ENCODE assay signal across 18 mouse cellular contexts in the genomic region with DNA sequence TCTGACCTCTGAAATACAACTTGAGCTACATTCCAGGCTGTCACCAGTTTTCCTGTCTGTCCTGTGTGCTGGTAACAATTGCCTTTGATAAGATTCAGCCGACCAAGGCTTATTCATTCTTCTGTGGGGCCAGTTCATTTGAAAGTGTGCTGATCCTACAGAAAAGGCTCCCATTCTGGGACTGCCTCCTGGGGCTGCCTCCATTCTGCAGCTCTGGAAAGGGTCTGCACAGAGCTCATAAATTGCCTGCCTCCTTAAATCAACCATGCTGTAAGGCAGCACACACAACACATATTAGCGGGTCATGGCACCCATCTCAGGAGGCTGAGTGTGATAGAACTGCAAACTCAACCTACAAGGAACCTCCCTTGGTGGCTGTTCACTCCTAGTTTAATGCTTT.
DNase-seq lines count a peak whose midpoint lies in the region; ATAC-seq and TF ChIP-seq lines count a peak whose summit lies in the region.
"Had no signal": no experiment of that assay in that cellular context is flagged by ENCODE, and none has a peak within 500 bp of the region (broad histone marks: within the 10 kb centered on the region; RNA-seq: fewer than 3 reads in every experiment).

No protein-coding gene starts in this region.

- no peak overlapping the region for H3K27ac ChIP-seq in heart, postnatal 0 days (ENCODE audit: low read depth)
- no peak overlapping the region for H3K27ac ChIP-seq in midbrain, embryonic 11.5 days (ENCODE audit: low read depth, low read length)
- no peak overlapping the region for H3K27ac ChIP-seq in midbrain, embryonic 16.5 days (ENCODE audit: low read length)
- H3K27ac ChIP-seq: heart, embryonic 13.5 days; limb, embryonic 13.5 days; liver, embryonic 14.5 days had no signal

- H3K9ac ChIP-seq in heart, postnatal 0 days (replicated peaks; ENCODE audit: low read depth, low read length) = no peak overlapping the region
- H3K9ac ChIP-seq in midbrain, embryonic 11.5 days (ENCODE audit: low read length) = no peak overlapping the region
- no peak overlapping the region for H3K9ac ChIP-seq in midbrain, embryonic 16.5 days (ENCODE audit: low read depth, low read length)
- H3K9ac ChIP-seq: heart, embryonic 13.5 days; limb, embryonic 13.5 days; liver, embryonic 14.5 days had no signal

- H3K4me2 ChIP-seq in heart, postnatal 0 days (ENCODE audit: low read depth, low read length) = no peak overlapping the region
- H3K4me2 ChIP-seq in midbrain, embryonic 11.5 days = no peak overlapping the region
- no peak overlapping the region for H3K4me2 ChIP-seq in midbrain, embryonic 16.5 days (ENCODE audit: low read length)
- H3K4me2 ChIP-seq: heart, embryonic 13.5 days; limb, embryonic 13.5 days had no signal

- 28% methylated on average over 2 of the region's 2 CpGs for WGBS in heart, postnatal 0 days
- 23% methylated on average over 2 of the region's 2 CpGs for WGBS in midbrain, embryonic 11.5 days
- 6% methylated on average over 2 of the region's 2 CpGs for WGBS in midbrain, embryonic 16.5 days

- H3K27me3 ChIP-seq in heart, postnatal 0 days (ENCODE audit: control insufficient read depth, insufficient read depth, low read length) = no peaks in the 10 kb centered on the region
- no peaks in the 10 kb centered on the region for H3K27me3 ChIP-seq in midbrain, embryonic 11.5 days (ENCODE audit: control insufficient read depth, insufficient read depth, low read length)
- H3K27me3 ChIP-seq in midbrain, embryonic 16.5 days (ENCODE audit: control insufficient read depth, insufficient read depth, low read depth, low read length) = no peaks in the 10 kb centered on the region
- H3K27me3 ChIP-seq: heart, embryonic 13.5 days; limb, embryonic 13.5 days had no signal

- H3K4me3 ChIP-seq in heart, postnatal 0 days (ENCODE audit: low read depth, low read length) = no peak overlapping the region
- no peak overlapping the region for H3K4me3 ChIP-seq in midbrain, embryonic 11.5 days (ENCODE audit: low read depth, low read length)
- H3K4me3 ChIP-seq in midbrain, embryonic 16.5 days (ENCODE audit: low read depth, low read length) = no peak overlapping the region
- H3K4me3 ChIP-seq: heart, embryonic 13.5 days; limb, embryonic 13.5 days; myocyte had no signal

- no peak for TF ChIP-seq EP300 in heart, postnatal 0 days (IDR thresholded peaks at IDR 0.05; ENCODE audit: low read depth)

- no peaks in the 10 kb centered on the region for H3K4me1 ChIP-seq in heart, postnatal 0 days (ENCODE audit: control insufficient read depth, insufficient read depth)
- H3K4me1 ChIP-seq in midbrain, embryonic 11.5 days (ENCODE audit: control insufficient read depth, insufficient read depth, low read length) = peaks cover 7% of the 10 kb centered on the region
- no peaks in the 10 kb centered on the region for H3K4me1 ChIP-seq in midbrain, embryonic 16.5 days (ENCODE audit: control insufficient read depth, insufficient read depth, low read length)
- H3K4me1 ChIP-seq: limb, embryonic 13.5 days had no signal

- no peak for TF ChIP-seq CTCF in heart, postnatal 0 days (IDR thresholded peaks at IDR 0.05; ENCODE audit: low read depth)

- no peaks in the 10 kb centered on the region for H3K36me3 ChIP-seq in heart, postnatal 0 days (replicated peaks; ENCODE audit: control insufficient read depth, insufficient read depth, low read length)
- H3K36me3 ChIP-seq in midbrain, embryonic 11.5 days (ENCODE audit: control insufficient read depth, insufficient read depth, low read length) = no peaks in the 10 kb centered on the region
- H3K36me3 ChIP-seq in midbrain, embryonic 16.5 days (ENCODE audit: control insufficient read depth, insufficient read depth, low read length) = no peaks in the 10 kb centered on the region
- H3K36me3 ChIP-seq: heart, embryonic 13.5 days; limb, embryonic 13.5 days had no signal

- H3K9me3 ChIP-seq in heart, postnatal 0 days (replicated peaks; ENCODE audit: control insufficient read depth, low read length) = no peaks in the 10 kb centered on the region
- H3K9me3 ChIP-seq in midbrain, embryonic 11.5 days (ENCODE audit: control insufficient read depth, low read length) = no peaks in the 10 kb centered on the region
- H3K9me3 ChIP-seq in midbrain, embryonic 16.5 days (replicated peaks; ENCODE audit: control insufficient read depth, low read length, poor library complexity, severe bottlenecking) = no peaks in the 10 kb centered on the region
- H3K9me3 ChIP-seq: heart, embryonic 13.5 days; limb, embryonic 13.5 days had no signal

- peak; percentile 22 for DNase-seq in heart, postnatal 0 days (ENCODE audit: low spot score)
- no peak for DNase-seq in heart, adult 8-10 months (ENCODE audit: low spot score)
- no peak for DNase-seq in midbrain, embryonic 11.5 days (ENCODE audit: low spot score, missing footprints)
- peak; percentile 50 for DNase-seq in embryo, embryonic 10.5 days (ENCODE audit: low spot score)
- DNase-seq in forelimb bud, embryonic 11.5 days (ENCODE audit: low read depth, low spot score) = peak; percentile 3
- no peak for DNase-seq in spleen, postnatal 36 days (ENCODE audit: low spot score in 2 of 2)
- DNase-seq: adrenal gland, postnatal 36 days; cerebellum, adult 8-10 months; gastrocnemius, postnatal 36 days; kidney, postnatal 25 days; right cerebral cortex, postnatal 25 days; thymus, postnatal 14 days had no signal

- no peak for ATAC-seq in heart, postnatal 0 days (ENCODE audit: insufficient read depth, low read depth)
- peak; percentile 72 for ATAC-seq in midbrain, embryonic 11.5 days (ENCODE audit: low FRiP score)
- ATAC-seq in midbrain, embryonic 16.5 days = no peak
- ATAC-seq: lung, postnatal 0 days had no signal

Comparison
In these comparisons a context has a peak if more than half of its experiments do, and no peak if none do; other contexts are left out.
1. DNase-seq: peak in heart, postnatal 0 days (single experiment), embryo, embryonic 10.5 days (single experiment) and forelimb bud, embryonic 11.5 days (single experiment); none in heart, adult 8-10 months (single experiment), midbrain, embryonic 11.5 days (single experiment) and spleen, postnatal 36 days (0 of 2).